Mouse (Mus musculus): ENCODE measurements around the gene Col4a1.

Col4a1 gene

GRCm38 (mm10) chr8:11173284-11174191 is 139.1 kb downstream of the Col4a1 start:
- peak; percentile 28 for DNase-seq (ENCODE audit: low spot score)

- DNase-seq (ENCODE audit: low spot score), result peak; percentile 15
Measured at GRCm38 (mm10) chr8:11171526-11171925, 141.1 kb downstream of the Col4a1 start.

GRCm38 (mm10) chr8:11169383-11169782 is 143.2 kb downstream of the Col4a1 start:
- no peak for DNase-seq (ENCODE audit: low spot score)

- DNase-seq (ENCODE audit: low spot score), result no peak
Measured at GRCm38 (mm10) chr8:11168780-11169179, 143.8 kb downstream of the Col4a1 start.

GRCm38 (mm10) chr8:11167955-11168354 is 144.7 kb downstream of the Col4a1 start:
- no peak for DNase-seq (ENCODE audit: low spot score)

- DNase-seq (ENCODE audit: low spot score), result no peak
Measured at GRCm38 (mm10) chr8:11165592-11165991, 147.0 kb downstream of the Col4a1 start.

- no peak for DNase-seq (ENCODE audit: low spot score)
Measured at GRCm38 (mm10) chr8:11156319-11156692, 156.3 kb downstream of the Col4a1 start.

- no peak for DNase-seq (ENCODE audit: low spot score)
Measured at GRCm38 (mm10) chr8:11155579-11156318, 156.9 kb downstream of the Col4a1 start.

GRCm38 (mm10) chr8:11150268-11150667 is 162.4 kb downstream of the Col4a1 start:
- no peak for DNase-seq (ENCODE audit: low spot score)

GRCm38 (mm10) chr8:11149201-11149810 is 163.3 kb downstream of the Col4a1 start:
- no peak for DNase-seq (ENCODE audit: low spot score)

- no peak for DNase-seq (ENCODE audit: low spot score)
Measured at GRCm38 (mm10) chr8:11148797-11149196, 163.8 kb downstream of the Col4a1 start.

Measured in ovary, postnatal 36 days (tissue).